12 mouse cellular contexts compared by ENCODE assay signal in the genomic region with DNA sequence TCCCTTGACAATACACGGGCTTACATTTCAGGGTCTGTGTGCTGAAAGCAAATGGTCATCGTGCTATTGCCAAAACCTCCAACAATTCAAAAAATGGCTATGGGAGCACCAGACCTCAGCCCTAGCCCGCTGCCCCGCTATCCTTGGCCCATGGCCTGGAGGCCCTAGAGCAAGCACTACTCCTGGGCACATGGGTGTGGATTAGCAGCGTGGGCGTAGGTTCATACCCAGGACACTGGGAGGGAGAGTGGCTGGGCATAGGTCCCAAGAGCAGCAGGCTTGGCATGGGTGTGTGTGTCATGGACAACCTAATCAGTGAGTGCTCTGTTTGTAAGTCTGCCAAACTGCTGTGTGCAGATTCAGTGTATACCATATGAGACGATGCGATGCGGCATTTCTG. TPM values are rescaled to one million over a fixed set of nuclear protein-coding genes. Genes with fewer than 3 reads are reported as not detected.
DNase-seq lines count a peak whose midpoint lies in the region; TF ChIP-seq lines count a peak whose summit lies in the region.
"Had no signal": no experiment of that assay in that cellular context is flagged by ENCODE, and none has a peak within 500 bp of the region (broad histone marks: within the 10 kb centered on the region; RNA-seq: fewer than 3 reads in every experiment).

No protein-coding gene starts in this region.

- no peak overlapping the region for H3K27ac ChIP-seq in cerebellum, adult 2 months (ENCODE audit: insufficient read depth, low read length)
- peak overlapping the region; percentile 42; the same call in 1 of the 2 replicates for H3K27ac ChIP-seq in heart, embryonic 10.5 days
- H3K27ac ChIP-seq: liver, embryonic 13.5 days; neural tube, embryonic 13.5 days had no signal

- TF ChIP-seq POLR2A in cerebellum, adult 2 months (IDR thresholded peaks at IDR 0.05; ENCODE audit: borderline replicate concordance, insufficient read depth, low read length): no peak

- DNase-seq in gastrocnemius, adult 18-20 months (ENCODE audit: low spot score): peak; percentile 13
- DNase-seq in gastrocnemius, postnatal 4 days (ENCODE audit: low spot score in 2 of 2): no peak
- peak; percentile 61 to 79 for DNase-seq in cerebellum, adult 2 months
- DNase-seq in heart, embryonic 10.5 days (ENCODE audit: low spot score): no peak
- DNase-seq in lung, postnatal 4 days: peak; percentile 33 to 74
- DNase-seq in kidney, postnatal 36 days: no peak
- DNase-seq in frontal cortex, postnatal 14 days (ENCODE audit: low spot score in 2 of 2): no peak
- no peak for DNase-seq in layer of hippocampus, adult 9-11 months
- DNase-seq: liver, embryonic 13.5 days had no signal

- TF ChIP-seq CTCF in cerebellum, adult 2 months (IDR thresholded peaks at IDR 0.05; ENCODE audit: borderline replicate concordance, insufficient read depth, low read depth, low read length): no peak

- peaks cover 59% of the 10 kb centered on the region for H3K36me3 ChIP-seq in heart, embryonic 10.5 days

- H3K4me3 ChIP-seq in cerebellum, adult 2 months (replicated peaks; ENCODE audit: insufficient read depth, low read depth, low read length): no peak overlapping the region
- no peak overlapping the region for H3K4me3 ChIP-seq in heart, embryonic 10.5 days
- H3K4me3 ChIP-seq: liver, embryonic 13.5 days; neural tube, embryonic 13.5 days had no signal

- H3K9me3 ChIP-seq in heart, embryonic 10.5 days: no peaks in the 10 kb centered on the region
- H3K9me3 ChIP-seq: liver, embryonic 13.5 days; neural tube, embryonic 13.5 days had no signal

- peaks cover 5% of the 10 kb centered on the region for H3K4me1 ChIP-seq in cerebellum, adult 2 months (ENCODE audit: control insufficient read depth, insufficient read depth, low read length)
- peaks cover 33% of the 10 kb centered on the region for H3K4me1 ChIP-seq in heart, embryonic 10.5 days
- H3K4me1 ChIP-seq: liver, embryonic 13.5 days had no signal

- no peaks in the 10 kb centered on the region for H3K27me3 ChIP-seq in cerebellum, adult 2 months (ENCODE audit: control insufficient read depth, insufficient read depth, low read length)
- peaks cover 8% of the 10 kb centered on the region; the same call in 1 of the 2 replicates for H3K27me3 ChIP-seq in heart, embryonic 10.5 days (ENCODE audit: insufficient read depth, poor library complexity, severe bottlenecking)
- H3K27me3 ChIP-seq: neural tube, embryonic 13.5 days had no signal

- WGBS in cerebellum, adult 2 months: 12% methylated on average over 9 of the region's 9 CpGs
- WGBS in heart, embryonic 10.5 days: 91% methylated on average over 9 of the region's 9 CpGs

RNA-seq across cellular contexts. Expression of gene Golt1a, which starts 13.2 kb away (rescaled TPM):
- not detected for total RNA-seq in gastrocnemius, adult 18-20 months (2021)
- not detected for total RNA-seq in gastrocnemius, postnatal 4 days (2021)
- not detected in 2 replicates for polyA plus RNA-seq in cerebellum, adult 2 months (2012; rRNA removed)
- 1.7 TPM in 1 of 2 replicates, not detected in the other for polyA plus RNA-seq in heart, embryonic 10.5 days (2016; fragmentation: Nextera tagmentation; extraction: Ambion mirVana)
- total RNA-seq: layer of hippocampus, adult 18-20 months had no signal
- polyA plus RNA-seq: neural tube, embryonic 13.5 days had no signal

RNA-seq across cellular contexts. Expression of gene Kiss1, which starts 25.3 kb away (rescaled TPM):
- total RNA-seq in gastrocnemius, adult 18-20 months (2021): not detected
- not detected for total RNA-seq in gastrocnemius, postnatal 4 days (2021)
- polyA plus RNA-seq in cerebellum, adult 2 months (2012; rRNA removed): not detected in 2 replicates
- polyA plus RNA-seq in heart, embryonic 10.5 days (2016; fragmentation: Nextera tagmentation; extraction: Ambion mirVana): not detected in 2 replicates
- total RNA-seq: layer of hippocampus, adult 18-20 months had no signal
- polyA plus RNA-seq: liver, embryonic 13.5 days; neural tube, embryonic 13.5 days; stomach, embryonic 16.5 days had no signal

RNA-seq across cellular contexts. Expression of gene Ren1, which starts 53.9 kb away (rescaled TPM):
- total RNA-seq in gastrocnemius, adult 18-20 months (2021): under 1 TPM in 1 of 2 experiments, not detected in 1; 0.46 TPM
- total RNA-seq in gastrocnemius, postnatal 4 days (2021): not detected
- 0.08 and 0.13 TPM in 2 replicates for polyA plus RNA-seq in cerebellum, adult 2 months (2012; rRNA removed)
- polyA plus RNA-seq in heart, embryonic 10.5 days (2016; fragmentation: Nextera tagmentation; extraction: Ambion mirVana): 0.11 and 0.34 TPM in 2 replicates

Comparison
In these comparisons a context has a peak if more than half of its experiments do, and no peak if none do; other contexts are left out.
1. DNase-seq: peak in gastrocnemius, adult 18-20 months (single experiment), cerebellum, adult 2 months (2 of 2) and lung, postnatal 4 days (2 of 2); none in gastrocnemius, postnatal 4 days (0 of 2), heart, embryonic 10.5 days (single experiment), kidney, postnatal 36 days (0 of 2), frontal cortex, postnatal 14 days (0 of 2) and layer of hippocampus, adult 9-11 months (single experiment).